Mouse (Mus musculus): Measurements from ENCODE around the gene Plcd3. TPM values are rescaled to one million over a fixed set of nuclear protein-coding genes. Genes with fewer than 3 reads are reported as not detected.
A peak's percentile ranks its signal among the peaks of the same experiment; 100 is the strongest.

Plcd3 gene
- polyA plus RNA-seq, 1 experiment = 2.8 TPM

- 53% methylated on average over 5 of the region's 5 CpGs for WGBS
- DNase-seq (ENCODE audit: low read depth, low spot score) = no peak
Measured at GRCm38 (mm10) chr11:103119609-103120008, 18.2 kb upstream of the Plcd3 start.

GRCm38 (mm10) chr11:103118866-103119265 is 17.4 kb upstream of the Plcd3 start:
- DNase-seq (ENCODE audit: low read depth, low spot score) = no peak
- 78% methylated on average over 2 of the region's 2 CpGs for WGBS

- WGBS = under 1% methylated on average over 38 of the region's 38 CpGs
- DNase-seq (ENCODE audit: low read depth, low spot score) = no peak
Measured at GRCm38 (mm10) chr11:103117591-103118009, 16.1 kb upstream of the Plcd3 start.

- under 1% methylated on average over 35 of the region's 35 CpGs for WGBS
- no peak for DNase-seq (ENCODE audit: low read depth, low spot score)
Measured at GRCm38 (mm10) chr11:103116959-103117590, 15.6 kb upstream of the Plcd3 start.

GRCm38 (mm10) chr11:103116008-103116818 is 14.8 kb upstream of the Plcd3 start, which contains the start of gene Hexim1:
Gene Hexim1, plus strand, starts transcription at chr11:103116231.
- peak; percentile 97 for DNase-seq (ENCODE audit: low read depth, low spot score)
- under 1% methylated on average over 53 of the region's 53 CpGs for WGBS

GRCm38 (mm10) chr11:103115163-103116007 is 13.9 kb upstream of the Plcd3 start:
- no peak for DNase-seq (ENCODE audit: low read depth, low spot score)
- under 1% methylated on average over 34 of the region's 34 CpGs for WGBS

- 89% methylated on average over 11 of the region's 11 CpGs for WGBS
- no peak for DNase-seq (ENCODE audit: low read depth, low spot score)
Measured at GRCm38 (mm10) chr11:103114270-103114943, 12.9 kb upstream of the Plcd3 start.

GRCm38 (mm10) chr11:103113771-103114170 is 12.3 kb upstream of the Plcd3 start:
- DNase-seq (ENCODE audit: low read depth, low spot score) = no peak
- 71% methylated on average over 4 of the region's 4 CpGs for WGBS

GRCm38 (mm10) chr11:103113005-103113404 is 11.5 kb upstream of the Plcd3 start:
- WGBS = 74% methylated on average over 12 of the region's 12 CpGs
- no peak for DNase-seq (ENCODE audit: low read depth, low spot score)

GRCm38 (mm10) chr11:103112552-103112912 is 11.1 kb upstream of the Plcd3 start:
- no peak for DNase-seq (ENCODE audit: low read depth, low spot score)
- 43% methylated on average over 9 of the region's 9 CpGs for WGBS

- DNase-seq (ENCODE audit: low read depth, low spot score) = no peak
- WGBS = 3% methylated on average over 28 of the region's 28 CpGs
Measured at GRCm38 (mm10) chr11:103111881-103112551, 10.6 kb upstream of the Plcd3 start.

GRCm38 (mm10) chr11:103111301-103111700 is 9.8 kb upstream of the Plcd3 start:
- DNase-seq (ENCODE audit: low read depth, low spot score) = no peak
- 52% methylated on average over 10 of the region's 10 CpGs for WGBS

- WGBS = 77% methylated on average over 4 of the region's 4 CpGs
- DNase-seq (ENCODE audit: low read depth, low spot score) = no peak
Measured at GRCm38 (mm10) chr11:103106386-103106785, 4.9 kb upstream of the Plcd3 start.

- no peak for DNase-seq (ENCODE audit: low read depth, low spot score)
- WGBS = 91% methylated on average over 6 of the region's 6 CpGs
Measured at GRCm38 (mm10) chr11:103105810-103106209, 4.4 kb upstream of the Plcd3 start.

GRCm38 (mm10) chr11:103105180-103105725 is 3.8 kb upstream of the Plcd3 start:
- no peak for DNase-seq (ENCODE audit: low read depth, low spot score)
- 49% methylated on average over 14 of the region's 14 CpGs for WGBS

- WGBS = 77% methylated on average over 7 of the region's 7 CpGs
- DNase-seq (ENCODE audit: low read depth, low spot score) = no peak
Measured at GRCm38 (mm10) chr11:103104469-103104868, 3.0 kb upstream of the Plcd3 start.

- no peak for DNase-seq (ENCODE audit: low read depth, low spot score)
Measured at GRCm38 (mm10) chr11:103103621-103104020, 2.2 kb upstream of the Plcd3 start.

GRCm38 (mm10) chr11:103102725-103103349 is 1.4 kb upstream of the Plcd3 start:
- no peak for DNase-seq (ENCODE audit: low read depth, low spot score)

More at GRCm38 (mm10) chr11:103103621-103104020, 2.2 kb upstream of the Plcd3 start:
- 58% methylated on average over 8 of the region's 8 CpGs for WGBS

More at GRCm38 (mm10) chr11:103102725-103103349, 1.4 kb upstream of the Plcd3 start:
- WGBS = under 1% methylated on average over 35 of the region's 35 CpGs

Data from large intestine, adult 2 months (tissue).